Mouse (Mus musculus): Measurements from ENCODE around the gene Ggnbp2.
A peak's percentile ranks its signal among the peaks of the same experiment; 100 is the strongest.

Gene Ggnbp2

GRCm38 (mm10) chr11:84826185-84826584 lies 44.4 kb downstream of the Ggnbp2 start:
- no peak for DNase-seq (ENCODE audit: low read depth, low spot score)

DNA sequence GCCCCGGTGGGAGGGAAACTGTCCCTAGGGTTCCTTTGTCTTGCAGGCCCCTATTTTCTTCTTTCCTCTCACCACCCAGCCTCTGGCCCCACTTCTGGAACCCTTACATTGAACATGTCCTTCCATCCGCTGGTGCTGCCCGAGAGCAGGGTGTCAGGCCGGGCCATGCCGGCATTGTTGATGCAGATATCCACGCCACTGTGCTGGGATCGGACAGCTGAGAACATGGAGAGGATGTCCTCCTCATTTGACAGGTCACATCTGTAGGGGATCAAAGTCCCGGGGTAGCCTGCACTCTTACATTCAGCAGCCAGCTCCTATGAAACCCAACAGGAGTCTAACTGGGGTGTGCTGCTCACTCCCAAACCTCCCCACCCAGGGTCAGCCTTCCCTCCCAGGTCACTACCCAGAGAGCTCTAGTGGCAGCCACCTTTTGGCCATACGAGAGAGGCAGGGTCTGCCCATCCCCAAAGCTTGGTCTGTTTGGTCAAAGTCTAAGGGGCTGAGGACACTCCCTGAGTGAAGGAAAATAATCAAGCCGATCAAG lies 45.3 kb downstream of the Ggnbp2 start:
- DNase-seq (ENCODE audit: low read depth, low spot score), result no peak

GRCm38 (mm10) chr11:84823484-84823897 lies 47.1 kb downstream of the Ggnbp2 start:
- no peak for DNase-seq (ENCODE audit: low read depth, low spot score)

DNA sequence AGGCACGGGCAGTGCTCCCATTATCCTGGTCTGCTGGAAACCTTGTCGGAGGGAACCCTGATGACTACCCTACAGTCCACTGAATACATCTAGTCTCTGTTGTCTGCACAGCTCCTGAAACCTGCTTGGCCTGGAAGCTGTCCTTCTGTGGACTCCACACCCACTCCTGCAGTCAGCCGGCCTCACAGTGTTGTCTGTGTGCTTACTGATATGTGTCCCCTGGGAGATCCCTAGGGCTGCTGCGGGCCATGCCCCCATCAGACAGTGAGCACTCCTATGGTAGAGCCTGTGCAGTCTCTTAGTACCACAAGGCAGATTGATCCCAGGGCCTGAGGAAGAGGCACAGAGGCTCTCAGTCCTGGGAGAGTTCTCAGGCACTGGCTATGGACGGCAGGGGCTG lies 48.1 kb downstream of the Ggnbp2 start:
- no peak for DNase-seq (ENCODE audit: low read depth, low spot score)

DNA sequence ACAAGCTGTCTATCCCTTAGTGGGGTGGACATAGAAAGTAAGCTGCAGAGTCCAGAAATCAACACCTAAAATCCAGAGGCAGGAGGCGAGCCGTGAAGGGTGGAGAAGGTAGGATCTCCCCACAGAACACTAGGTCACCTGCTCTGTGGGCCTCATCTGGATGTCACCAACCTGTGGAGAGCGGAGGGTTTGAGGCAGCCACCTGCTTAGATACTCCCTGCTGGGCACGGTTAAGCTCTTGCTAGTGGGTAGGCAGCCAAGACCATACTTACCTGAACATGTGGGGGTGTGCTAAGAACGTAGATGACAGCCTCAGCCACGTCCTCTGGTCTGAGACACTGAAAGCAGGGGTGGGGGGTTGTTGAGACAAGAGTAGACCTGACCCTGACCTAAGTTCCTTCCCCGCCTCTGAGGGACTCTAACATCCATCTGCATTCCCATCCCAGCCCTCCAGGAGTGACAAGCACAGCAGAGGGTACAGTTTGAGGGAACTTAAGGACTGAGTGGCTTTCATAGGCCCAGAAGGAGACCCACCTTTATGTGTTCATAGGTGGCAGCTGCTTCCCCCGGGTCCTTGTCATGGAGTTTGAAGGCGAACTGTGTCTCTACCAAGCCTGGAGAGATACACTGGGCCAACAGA lies 49.4 kb downstream of the Ggnbp2 start:
- no peak for DNase-seq (ENCODE audit: low read depth, low spot score)

- peak; percentile 96 for DNase-seq (ENCODE audit: low read depth, low spot score)
Measured at GRCm38 (mm10) chr11:84818961-84819692, 51.5 kb downstream of the Ggnbp2 start, which contains the start of gene Mrm1. Gene Mrm1 (minus strand): TSS chr11:84819515.

DNA sequence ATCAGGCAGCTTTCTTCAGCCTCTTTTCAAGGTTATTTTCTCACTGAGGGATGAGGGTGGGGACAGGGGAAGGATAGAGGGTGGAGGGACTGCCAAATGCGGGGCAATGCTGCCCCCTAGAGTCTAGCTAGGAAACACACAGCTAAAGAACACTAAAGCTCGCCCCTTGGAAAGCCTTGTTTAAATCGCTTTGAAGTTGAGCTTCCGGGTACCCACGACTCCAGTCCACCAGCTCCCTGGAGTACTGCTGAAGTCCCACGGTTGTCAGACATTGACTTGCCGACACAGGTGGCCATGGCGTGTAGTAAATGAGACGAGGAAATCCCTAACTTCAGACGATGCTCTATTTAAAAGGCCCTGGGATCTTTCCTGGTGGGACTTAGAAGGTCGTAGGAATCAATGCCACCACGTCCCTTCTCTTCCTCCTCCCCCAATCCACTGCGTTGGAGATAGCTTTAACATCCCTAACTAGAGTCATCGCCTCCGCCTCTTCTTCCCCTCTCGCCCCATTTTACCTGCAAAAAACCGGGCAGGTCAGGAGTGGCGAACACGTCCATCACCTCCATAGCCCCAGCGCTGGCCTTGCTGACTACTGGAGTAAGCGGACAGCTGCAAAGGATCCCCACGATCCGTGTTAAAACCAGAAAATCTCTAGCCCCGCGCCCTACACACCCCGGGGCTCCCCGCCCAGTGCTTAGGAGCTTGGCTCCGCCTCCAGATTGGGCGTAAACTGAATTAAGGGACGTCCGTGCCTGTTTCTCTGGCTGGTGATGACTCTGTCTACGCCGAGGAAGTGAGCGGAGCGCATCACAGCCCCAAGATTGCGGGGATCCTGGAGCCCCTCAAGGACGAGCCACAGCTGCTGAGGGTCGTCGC lies 52.3 kb downstream of the Ggnbp2 start:
- DNase-seq (ENCODE audit: low read depth, low spot score), result peak; percentile 91

- peak; percentile 49 for DNase-seq (ENCODE audit: low read depth, low spot score)
Measured at GRCm38 (mm10) chr11:84817362-84817761, 53.3 kb downstream of the Ggnbp2 start.

GRCm38 (mm10) chr11:84813724-84814510 lies 56.7 kb downstream of the Ggnbp2 start:
- DNase-seq (ENCODE audit: low read depth, low spot score), result peak; percentile 81

GRCm38 (mm10) chr11:84804373-84804772 lies 66.2 kb downstream of the Ggnbp2 start:
- no peak for DNase-seq (ENCODE audit: low read depth, low spot score)

DNA sequence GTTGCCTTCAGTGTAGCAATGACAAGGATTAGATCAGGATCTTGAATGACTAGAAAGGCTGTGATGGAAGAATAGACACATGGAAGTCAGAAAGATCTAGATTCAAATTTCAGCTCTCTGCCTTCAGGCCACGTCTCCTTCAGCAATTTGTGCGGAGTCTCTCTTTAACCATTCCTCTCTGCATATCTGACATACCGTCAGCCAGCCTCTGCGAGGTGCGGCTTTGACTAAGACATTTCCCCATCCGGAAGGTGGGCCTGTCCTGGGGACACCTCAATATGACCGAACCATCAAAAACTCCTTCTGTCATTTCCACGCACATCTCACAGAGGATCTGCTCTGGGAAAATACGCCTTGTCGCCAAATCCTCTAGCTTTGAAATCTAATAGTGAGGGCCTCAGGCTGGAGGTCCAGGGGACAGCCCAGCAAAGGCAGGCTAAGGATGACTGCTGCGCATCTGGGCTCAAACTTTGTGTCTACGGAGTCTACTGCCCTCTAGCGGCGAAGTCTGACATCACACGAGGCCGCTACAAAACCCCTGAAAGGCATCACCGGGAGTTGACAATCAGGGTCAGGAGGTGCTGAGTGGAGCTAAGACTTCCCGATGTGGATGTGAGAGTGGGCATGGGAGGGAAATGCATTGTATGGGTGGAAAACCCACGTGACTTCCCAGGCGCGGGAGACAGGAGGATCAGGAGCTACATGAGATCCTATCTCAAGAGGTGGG lies 72.8 kb downstream of the Ggnbp2 start:
- DNase-seq (ENCODE audit: low read depth, low spot score), result peak; percentile 87

DNA sequence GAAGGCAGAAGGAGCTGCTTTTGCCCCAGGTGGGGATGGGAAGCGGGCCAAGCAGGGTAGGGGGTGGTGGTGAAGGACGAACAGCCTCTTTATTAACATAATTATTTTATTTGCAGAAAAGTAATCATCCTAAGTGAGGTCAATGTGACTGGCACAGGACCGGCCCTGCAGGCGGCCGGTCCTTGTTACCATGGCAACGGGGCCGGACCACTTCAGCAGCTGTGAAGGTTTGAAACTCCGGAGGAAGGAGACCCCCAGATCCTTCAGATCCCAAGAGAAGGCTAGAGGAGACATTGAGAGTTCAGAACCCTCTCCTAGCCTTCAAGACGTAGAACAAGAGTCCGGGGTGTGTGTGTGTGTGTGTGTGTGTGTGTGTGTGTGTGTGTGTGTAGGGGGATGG lies 73.6 kb downstream of the Ggnbp2 start:
- DNase-seq (ENCODE audit: low read depth, low spot score), result no peak

GRCm38 (mm10) chr11:84794496-84795113 lies 76.0 kb downstream of the Ggnbp2 start:
- peak; percentile 73 for DNase-seq (ENCODE audit: low read depth, low spot score)

DNA sequence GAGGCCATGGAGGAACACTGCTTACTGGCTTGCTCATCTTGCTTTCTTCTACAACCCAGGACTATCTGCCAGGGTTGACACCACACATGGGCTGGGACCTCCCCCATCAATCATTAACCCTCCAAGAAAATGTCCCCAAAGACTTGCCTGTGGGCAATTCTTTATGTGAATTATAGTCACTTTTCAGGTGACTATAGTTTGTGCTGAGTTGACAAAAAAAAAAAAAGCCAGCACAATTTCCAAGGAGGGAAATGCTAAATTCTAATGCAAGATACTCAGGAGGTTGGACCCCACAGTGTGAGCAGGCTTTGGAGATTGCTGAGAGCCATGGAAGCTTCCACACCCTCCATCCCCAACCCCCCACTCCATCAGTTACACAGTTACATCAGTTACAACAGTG lies 77.1 kb downstream of the Ggnbp2 start:
- no peak for DNase-seq (ENCODE audit: low read depth, low spot score)

DNA sequence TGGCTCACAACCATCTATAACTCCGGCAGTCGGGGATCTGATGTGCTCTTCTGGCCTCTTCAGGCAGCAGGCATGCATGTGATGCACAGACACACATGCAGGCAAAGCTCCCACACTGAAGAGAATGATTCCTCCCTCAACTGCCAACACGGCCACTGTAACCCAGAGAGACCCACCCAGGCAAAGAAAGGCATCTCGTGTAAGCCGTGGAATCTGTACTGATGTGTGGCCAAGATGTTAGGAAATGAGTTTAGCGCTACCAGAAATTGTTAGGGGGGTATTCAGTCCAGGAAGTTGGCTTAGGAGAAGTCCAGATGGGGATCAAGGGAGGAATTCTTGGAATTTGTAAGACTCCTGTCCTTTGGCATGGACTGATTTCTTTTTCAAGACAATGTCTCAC lies 80.2 kb downstream of the Ggnbp2 start:
- DNase-seq (ENCODE audit: low read depth, low spot score), result peak; percentile 34
